ENCODE assay signal across 13 mouse cellular contexts in the genomic region with DNA sequence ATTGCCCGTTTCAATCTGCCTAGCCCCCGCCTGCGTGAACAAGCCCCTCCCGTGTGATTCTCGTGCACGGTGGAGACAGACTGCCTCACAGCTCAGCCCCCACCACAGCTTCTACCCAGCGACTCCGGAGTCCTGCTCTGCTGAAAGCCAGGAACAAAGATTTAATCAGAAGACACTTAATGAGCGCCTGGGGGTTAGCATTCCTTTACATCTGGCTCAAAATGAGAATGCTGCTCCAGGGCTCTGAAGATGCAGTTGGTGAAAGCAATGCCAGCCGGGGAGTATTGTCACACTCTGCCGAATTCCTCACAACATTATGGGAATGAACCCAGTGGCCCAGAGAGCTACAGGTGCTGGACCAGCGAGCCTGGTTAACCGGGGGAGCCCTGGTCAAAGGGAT.
DNase-seq lines count a peak whose midpoint lies in the region; ATAC-seq and TF ChIP-seq lines count a peak whose summit lies in the region.
"Had no signal": no experiment of that assay in that cellular context is flagged by ENCODE, and none has a peak within 500 bp of the region (broad histone marks: within the 10 kb centered on the region; RNA-seq: fewer than 3 reads in every experiment).

No protein-coding gene starts in this region.

- H3K4me3 ChIP-seq in midbrain, postnatal 0 days (ENCODE audit: low read depth, low read length) = no peak overlapping the region
- H3K4me3 ChIP-seq in midbrain, embryonic 10.5 days = no peak overlapping the region
- no peak overlapping the region for H3K4me3 ChIP-seq in hindbrain, embryonic 15.5 days
- no peak overlapping the region for H3K4me3 ChIP-seq in lung, adult 2 months (replicated peaks; ENCODE audit: extremely low read depth, low read depth, low read length)

- no peak overlapping the region for H3K4me2 ChIP-seq in midbrain, postnatal 0 days (ENCODE audit: low read depth, low read length, poor library complexity, severe bottlenecking)
- H3K4me2 ChIP-seq in hindbrain, embryonic 15.5 days = no peak overlapping the region

- ATAC-seq in midbrain, postnatal 0 days (ENCODE audit: low FRiP score) = no peak
- ATAC-seq in hindbrain, embryonic 15.5 days (ENCODE audit: low FRiP score, low read depth) = peak; percentile 23; the same call in 1 of the 2 replicates
- ATAC-seq: activated CD4-positive, CD25-positive, alpha-beta regulatory T cell, adult 4 months had no signal

- no peak for TF ChIP-seq POLR2A in lung, adult 2 months (IDR thresholded peaks at IDR 0.05; ENCODE audit: borderline replicate concordance, extremely low read depth, low read depth, low read length)

- peaks cover 4% of the 10 kb centered on the region; the same call in 1 of the 2 replicates for H3K36me3 ChIP-seq in midbrain, postnatal 0 days (ENCODE audit: insufficient read depth, low read length)
- 0 out of 2 replicates have a peak, but pooled peaks cover 4% of the 10 kb centered on the region for H3K36me3 ChIP-seq in midbrain, embryonic 10.5 days
- H3K36me3 ChIP-seq in hindbrain, embryonic 15.5 days = no peaks in the 10 kb centered on the region

- no peak for TF ChIP-seq CTCF in midbrain, postnatal 0 days (IDR thresholded peaks at IDR 0.05)
- TF ChIP-seq CTCF in lung, adult 2 months (IDR thresholded peaks at IDR 0.05; ENCODE audit: insufficient read depth, low read length) = no peak

- no peaks in the 10 kb centered on the region for H3K27me3 ChIP-seq in midbrain, postnatal 0 days (ENCODE audit: insufficient read depth, low read length)
- H3K27me3 ChIP-seq in midbrain, embryonic 10.5 days (ENCODE audit: low read depth, poor library complexity, severe bottlenecking) = peaks cover 8% of the 10 kb centered on the region; the same call in 1 of the 2 replicates
- no peaks in the 10 kb centered on the region for H3K27me3 ChIP-seq in hindbrain, embryonic 15.5 days

- no peaks in the 10 kb centered on the region for H3K4me1 ChIP-seq in midbrain, postnatal 0 days (ENCODE audit: insufficient read depth, low read length)
- peaks cover 49% of the 10 kb centered on the region for H3K4me1 ChIP-seq in midbrain, embryonic 10.5 days
- H3K4me1 ChIP-seq in hindbrain, embryonic 15.5 days (replicated peaks) = peaks cover 28% of the 10 kb centered on the region
- no peaks in the 10 kb centered on the region for H3K4me1 ChIP-seq in lung, adult 2 months (ENCODE audit: control insufficient read depth, insufficient read depth, low read length)

- H3K9me3 ChIP-seq in midbrain, postnatal 0 days (ENCODE audit: low read length) = no peaks in the 10 kb centered on the region
- H3K9me3 ChIP-seq in midbrain, embryonic 10.5 days (replicated peaks) = no peaks in the 10 kb centered on the region
- no peaks in the 10 kb centered on the region for H3K9me3 ChIP-seq in hindbrain, embryonic 15.5 days

- peak; percentile 27 for DNase-seq in embryo, embryonic 11 days
- DNase-seq in embryo, embryonic 10.5 days (ENCODE audit: low spot score) = no peak
- DNase-seq in midbrain, postnatal 0 days (ENCODE audit: low spot score) = peak; percentile 59
- DNase-seq in midbrain, embryonic 10.5 days (ENCODE audit: low spot score) = no peak
- no peak for DNase-seq in adrenal gland, adult 8-10 months
- DNase-seq in lung, adult 2 months = no peak
- DNase-seq in adrenal gland, adult 2 months = no peak
- DNase-seq: heart, adult 11 months; lung, postnatal 4 days; spleen, adult 18-20 months had no signal

- no peak overlapping the region for H3K9ac ChIP-seq in midbrain, postnatal 0 days (replicated peaks; ENCODE audit: low read length, poor library complexity, severe bottlenecking)
- no peak overlapping the region for H3K9ac ChIP-seq in hindbrain, embryonic 15.5 days
- H3K9ac ChIP-seq: liver, embryonic 14.5 days had no signal

- no peak overlapping the region for H3K27ac ChIP-seq in midbrain, postnatal 0 days (ENCODE audit: low read depth, low read length)
- no peak overlapping the region for H3K27ac ChIP-seq in midbrain, embryonic 10.5 days (replicated peaks)
- peak overlapping the region; percentile 27; the same call in 1 of the 2 replicates for H3K27ac ChIP-seq in hindbrain, embryonic 15.5 days (replicated peaks)
- H3K27ac ChIP-seq: liver, embryonic 14.5 days had no signal

- WGBS in midbrain, postnatal 0 days = 27% methylated on average over 13 of the region's 13 CpGs
- 33% methylated on average over 13 of the region's 13 CpGs for WGBS in midbrain, embryonic 10.5 days
- WGBS in hindbrain, embryonic 15.5 days = 24% methylated on average over 13 of the region's 13 CpGs
- 47% methylated on average over 13 of the region's 13 CpGs for WGBS in lung, adult 2 months

Comparison
In these comparisons a context has a peak if more than half of its experiments do, and no peak if none do; other contexts are left out.
1. DNase-seq: peak in embryo, embryonic 11 days (single experiment) and midbrain, postnatal 0 days (single experiment); none in embryo, embryonic 10.5 days (single experiment), midbrain, embryonic 10.5 days (single experiment), adrenal gland, adult 8-10 months (single experiment), lung, adult 2 months (single experiment) and adrenal gland, adult 2 months (single experiment).